ENCODE assay signal across 21 mouse cellular contexts in the genomic region with DNA sequence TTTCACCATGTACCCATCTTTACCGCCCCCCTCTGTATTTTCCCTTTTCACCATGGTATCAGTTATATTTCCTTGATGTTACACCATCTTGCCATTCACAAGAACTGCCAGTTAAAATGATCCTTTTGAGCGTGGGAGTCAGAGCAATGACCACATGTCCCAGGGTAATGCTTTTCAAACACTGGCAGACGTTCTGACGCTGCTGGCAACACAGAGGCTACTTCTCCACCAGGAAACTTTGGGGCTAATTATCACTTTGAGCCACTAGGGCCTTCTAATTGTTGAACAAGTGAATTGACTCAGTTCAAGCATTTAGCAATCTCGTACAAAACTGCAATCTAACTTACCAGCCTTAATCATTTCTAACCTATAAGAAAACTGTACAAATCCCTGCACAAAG. TPM values are rescaled to one million over a fixed set of nuclear protein-coding genes. Genes with fewer than 3 reads are reported as not detected.
DNase-seq lines count a peak whose midpoint lies in the region; ATAC-seq lines count a peak whose summit lies in the region.
"Had no signal": no experiment of that assay in that cellular context is flagged by ENCODE, and none has a peak within 500 bp of the region (broad histone marks: within the 10 kb centered on the region; RNA-seq: fewer than 3 reads in every experiment).

No protein-coding gene starts in this region.

- no peaks in the 10 kb centered on the region for H3K27me3 ChIP-seq in forebrain, embryonic 14.5 days (replicated peaks; ENCODE audit: control insufficient read depth, insufficient read depth, low read length)
- no peaks in the 10 kb centered on the region for H3K27me3 ChIP-seq in forebrain, embryonic 11.5 days (ENCODE audit: control insufficient read depth, insufficient read depth, low read length)
- H3K27me3 ChIP-seq in midbrain, embryonic 11.5 days (ENCODE audit: control insufficient read depth, insufficient read depth, low read length): no peaks in the 10 kb centered on the region
- no peaks in the 10 kb centered on the region for H3K27me3 ChIP-seq in midbrain, embryonic 10.5 days (ENCODE audit: low read depth, poor library complexity, severe bottlenecking)
- H3K27me3 ChIP-seq: CH12.LX; heart, embryonic 15.5 days; hindbrain, embryonic 15.5 days had no signal

- H3K4me1 ChIP-seq in forebrain, embryonic 14.5 days (ENCODE audit: control insufficient read depth, insufficient read depth, low read length): no peaks in the 10 kb centered on the region
- 0 out of 2 replicates have a peak, but pooled peaks cover 3% of the 10 kb centered on the region for H3K4me1 ChIP-seq in forebrain, embryonic 11.5 days (replicated peaks; ENCODE audit: control insufficient read depth, insufficient read depth, low read length)
- 0 out of 2 replicates have a peak, but pooled peaks cover 3% of the 10 kb centered on the region for H3K4me1 ChIP-seq in midbrain, embryonic 11.5 days (ENCODE audit: control insufficient read depth, insufficient read depth, low read length)
- peaks cover 11% of the 10 kb centered on the region for H3K4me1 ChIP-seq in midbrain, embryonic 10.5 days
- H3K4me1 ChIP-seq: heart, embryonic 15.5 days had no signal

- DNase-seq in forebrain, embryonic 14.5 days (ENCODE audit: low spot score): peak; percentile 39
- DNase-seq in forebrain, embryonic 11.5 days (ENCODE audit: low spot score): no peak
- DNase-seq in midbrain, embryonic 11.5 days (ENCODE audit: low spot score, missing footprints): peak; percentile 76
- DNase-seq in midbrain, embryonic 10.5 days (ENCODE audit: low spot score): no peak
- peak; percentile 22 for DNase-seq in retina, postnatal 1 day
- no peak for DNase-seq in retina, embryonic 14.5 days (ENCODE audit: low spot score)
- DNase-seq: adrenal gland, adult 8-10 months; adrenal gland, postnatal 36 days; cerebellum, adult 11-12 months; cerebellum, adult 9-10 months; cerebellum, postnatal 25 days; gastrocnemius, postnatal 14 days; heart, adult 2 months; heart, postnatal 14 days had no signal

- H3K9ac ChIP-seq in forebrain, embryonic 14.5 days (ENCODE audit: low read length): no peak overlapping the region
- no peak overlapping the region for H3K9ac ChIP-seq in forebrain, embryonic 11.5 days (ENCODE audit: low read length)
- no peak overlapping the region for H3K9ac ChIP-seq in midbrain, embryonic 11.5 days (ENCODE audit: low read length)
- H3K9ac ChIP-seq: heart, embryonic 15.5 days; hindbrain, embryonic 15.5 days had no signal

- H3K4me2 ChIP-seq in forebrain, embryonic 14.5 days (ENCODE audit: low read length): no peak overlapping the region
- no peak overlapping the region for H3K4me2 ChIP-seq in forebrain, embryonic 11.5 days (ENCODE audit: low read depth, low read length, severe bottlenecking)
- no peak overlapping the region for H3K4me2 ChIP-seq in midbrain, embryonic 11.5 days
- H3K4me2 ChIP-seq: heart, embryonic 11.5 days; heart, embryonic 15.5 days; hindbrain, embryonic 15.5 days had no signal

- WGBS in forebrain, embryonic 14.5 days: 17% methylated on average over 5 of the region's 5 CpGs
- WGBS in forebrain, embryonic 11.5 days: 29% methylated on average over 5 of the region's 5 CpGs
- WGBS in midbrain, embryonic 11.5 days: 52% methylated on average over 5 of the region's 5 CpGs
- WGBS in midbrain, embryonic 10.5 days: 53% methylated on average over 5 of the region's 5 CpGs

- no peaks in the 10 kb centered on the region for H3K36me3 ChIP-seq in forebrain, embryonic 14.5 days (ENCODE audit: control insufficient read depth, insufficient read depth, low read length)
- no peaks in the 10 kb centered on the region for H3K36me3 ChIP-seq in forebrain, embryonic 11.5 days (ENCODE audit: control insufficient read depth, insufficient read depth, low read length)
- no peaks in the 10 kb centered on the region for H3K36me3 ChIP-seq in midbrain, embryonic 11.5 days (ENCODE audit: control insufficient read depth, insufficient read depth, low read length)
- H3K36me3 ChIP-seq in midbrain, embryonic 10.5 days: no peaks in the 10 kb centered on the region
- H3K36me3 ChIP-seq: embryonic facial prominence, embryonic 10.5 days; heart, embryonic 15.5 days; hindbrain, embryonic 15.5 days had no signal

- H3K27ac ChIP-seq in forebrain, embryonic 14.5 days (ENCODE audit: low read depth, low read length): no peak overlapping the region
- no peak overlapping the region for H3K27ac ChIP-seq in forebrain, embryonic 11.5 days (ENCODE audit: low read depth, low read length)
- no peak overlapping the region for H3K27ac ChIP-seq in midbrain, embryonic 11.5 days (ENCODE audit: low read depth, low read length)
- no peak overlapping the region for H3K27ac ChIP-seq in midbrain, embryonic 10.5 days (replicated peaks)
- H3K27ac ChIP-seq: embryonic facial prominence, embryonic 10.5 days; heart, adult 2 months; heart, embryonic 15.5 days; hindbrain, embryonic 15.5 days had no signal

- H3K9me3 ChIP-seq in forebrain, embryonic 14.5 days (replicated peaks; ENCODE audit: control insufficient read depth, low read length): no peaks in the 10 kb centered on the region
- no peaks in the 10 kb centered on the region for H3K9me3 ChIP-seq in forebrain, embryonic 11.5 days (ENCODE audit: control insufficient read depth, low read length)
- no peaks in the 10 kb centered on the region for H3K9me3 ChIP-seq in midbrain, embryonic 11.5 days (ENCODE audit: control insufficient read depth, low read length)
- no peaks in the 10 kb centered on the region for H3K9me3 ChIP-seq in midbrain, embryonic 10.5 days (replicated peaks)
- H3K9me3 ChIP-seq: embryonic facial prominence, embryonic 10.5 days; heart, embryonic 15.5 days; hindbrain, embryonic 15.5 days had no signal

- H3K4me3 ChIP-seq in forebrain, embryonic 14.5 days (ENCODE audit: low read depth, low read length): no peak overlapping the region
- H3K4me3 ChIP-seq in forebrain, embryonic 11.5 days (ENCODE audit: low read depth, low read length): no peak overlapping the region
- no peak overlapping the region for H3K4me3 ChIP-seq in midbrain, embryonic 11.5 days (ENCODE audit: low read depth, low read length)
- no peak overlapping the region for H3K4me3 ChIP-seq in midbrain, embryonic 10.5 days
- H3K4me3 ChIP-seq: embryonic facial prominence, embryonic 10.5 days; heart, adult 2 months; heart, embryonic 15.5 days; hindbrain, embryonic 15.5 days had no signal

- ATAC-seq in forebrain, embryonic 14.5 days: no peak
- ATAC-seq in forebrain, embryonic 11.5 days (replicated peaks; ENCODE audit: low FRiP score): no peak
- no peak for ATAC-seq in midbrain, embryonic 11.5 days (ENCODE audit: low FRiP score)
- ATAC-seq in CD4-positive, CD25-positive, alpha-beta regulatory T cell, adult 4 months: no peak
- ATAC-seq: forebrain, embryonic 16.5 days had no signal

RNA-seq across cellular contexts. Expression of a gene that starts 47.4 kb away (rescaled TPM):
- 66.1 and 86.8 TPM in 2 replicates for polyA plus RNA-seq in forebrain, embryonic 14.5 days (2014; fragmentation: Nextera tagmentation; extraction: Ambion mirVana)
- polyA plus RNA-seq in forebrain, embryonic 11.5 days (2014; fragmentation: Nextera tagmentation; extraction: Ambion mirVana): 76.5 and 78.4 TPM in 2 replicates
- 84.7 and 93.5 TPM in 2 replicates for polyA plus RNA-seq in midbrain, embryonic 11.5 days (2014; fragmentation: Nextera tagmentation; extraction: Ambion mirVana)
- polyA plus RNA-seq in midbrain, embryonic 10.5 days (2016; fragmentation: Nextera tagmentation; extraction: Ambion mirVana): 61.7 and 66.0 TPM in 2 replicates
- 10 to 100 TPM; 15.2 to 15.8 TPM for polyA plus RNA-seq in CD4-positive, CD25-positive, alpha-beta regulatory T cell, adult 4 months (2017; shearing (Covaris generic))

Comparison
In these comparisons a context has a peak if more than half of its experiments do, and no peak if none do; other contexts are left out.
1. DNase-seq: peak in forebrain, embryonic 14.5 days (single experiment), midbrain, embryonic 11.5 days (single experiment) and retina, postnatal 1 day (single experiment); none in forebrain, embryonic 11.5 days (single experiment), midbrain, embryonic 10.5 days (single experiment) and retina, embryonic 14.5 days (single experiment).